Mouse (Mus musculus): ENCODE measurements at regions not wholly inside any gene's neighbourhood (a gene's known extent, or its start where the extent isn't known, plus 50 kb on each side); places are given as distances from the start of the nearest gene placed in this dataset.

DNA sequence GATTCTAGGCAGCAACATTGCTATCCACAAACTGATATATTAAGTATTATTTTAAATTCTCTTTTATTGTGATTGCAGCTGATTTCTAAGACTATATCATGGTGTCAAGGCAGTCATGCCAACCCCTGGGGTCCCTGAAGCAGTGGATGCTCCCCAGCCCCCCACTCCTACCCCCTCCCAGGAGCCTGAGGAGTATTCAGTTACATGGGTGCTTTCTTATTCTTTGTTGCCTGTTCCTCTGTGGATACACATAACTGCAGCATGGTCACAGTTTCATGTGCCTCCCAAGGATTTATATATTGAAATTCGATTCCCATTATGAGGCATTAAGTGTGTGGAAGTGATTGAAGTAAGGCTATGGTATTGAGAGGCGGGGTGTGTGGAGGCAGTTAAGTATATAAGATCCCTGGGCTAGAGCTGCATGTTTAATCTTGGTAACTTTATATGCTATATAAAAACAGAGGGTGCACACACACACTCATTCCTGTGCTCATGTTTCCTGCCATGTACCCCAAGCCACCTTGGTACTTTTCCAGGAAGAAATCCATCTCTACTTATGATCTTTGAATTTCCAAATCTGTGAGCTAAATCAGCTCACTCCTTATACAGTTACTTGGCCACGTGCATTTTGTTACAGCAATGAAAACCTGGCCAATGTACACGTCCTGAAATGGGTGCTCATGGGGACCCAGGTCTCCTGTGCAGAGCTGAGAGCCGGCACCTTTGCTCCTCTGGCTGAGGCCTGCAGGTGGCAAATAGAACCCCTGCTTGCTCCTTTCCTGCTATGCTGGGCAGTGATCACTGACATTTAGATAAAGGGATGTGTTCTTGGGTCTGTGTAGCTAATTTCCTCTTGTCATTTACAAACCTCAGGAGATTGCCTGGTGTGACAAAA, 259.0 kb downstream of the Nek10 start:
- H3K27me3 ChIP-seq (ENCODE audit: control insufficient read depth, insufficient read depth, low read length) = no peaks in the 10 kb centered on the region
- WGBS = 71% methylated on average over 5 of the region's 5 CpGs
- no peaks in the 10 kb centered on the region for H3K4me1 ChIP-seq (replicated peaks; ENCODE audit: control insufficient read depth, insufficient read depth, low read length)
- H3K36me3 ChIP-seq (ENCODE audit: control insufficient read depth, insufficient read depth, low read length) = no peaks in the 10 kb centered on the region
- DNase-seq (ENCODE audit: low spot score) (no peak), ATAC-seq (ENCODE audit: low FRiP score) (no peak)
- H3K27ac ChIP-seq (ENCODE audit: low read depth, low read length) = no peak overlapping the region
- H3K4me2 ChIP-seq (replicated peaks; ENCODE audit: low read depth, low read length) = no peak overlapping the region
- no peak overlapping the region for H3K4me3 ChIP-seq (ENCODE audit: low read depth, low read length)
- no peak overlapping the region for H3K9ac ChIP-seq (ENCODE audit: low read depth, low read length)
- no peaks in the 10 kb centered on the region for H3K9me3 ChIP-seq (ENCODE audit: control insufficient read depth, low read length)

DNA sequence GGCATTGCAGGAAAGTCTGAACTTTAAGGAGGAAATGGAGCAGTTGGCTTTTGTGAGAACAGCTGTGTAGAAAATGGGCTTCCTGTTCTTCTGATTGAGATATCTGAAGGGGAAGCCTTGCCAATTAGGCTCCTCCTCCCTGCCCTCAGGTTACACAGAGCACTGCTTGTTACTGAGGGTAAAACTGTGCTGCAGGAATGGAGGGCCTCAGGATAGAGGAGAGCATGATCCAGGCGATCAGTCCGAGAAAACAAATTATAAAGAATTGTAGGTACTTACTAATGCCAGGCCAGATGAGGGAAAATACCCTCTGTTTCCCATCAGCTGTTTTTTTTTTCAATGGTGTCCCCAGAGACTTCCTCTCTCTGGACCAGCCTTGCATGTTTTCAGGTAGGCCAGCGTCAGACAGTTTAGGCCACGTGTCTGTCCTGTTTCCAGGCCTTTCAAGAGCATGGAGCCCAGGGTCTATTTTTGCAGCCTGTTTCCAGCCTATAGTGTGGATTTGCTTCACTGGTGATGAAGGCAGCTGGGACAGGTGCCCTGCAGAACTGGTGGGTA, 259.7 kb downstream of the Nek10 start:
- no peak for ATAC-seq (ENCODE audit: low FRiP score)
- Histone ChIP-seq H3K27me3 (ENCODE audit: control insufficient read depth, insufficient read depth, low read length) (no peaks in the 10 kb centered on the region), H3K9ac (ENCODE audit: low read depth, low read length) (no peak overlapping the region), H3K4me1 (replicated peaks; ENCODE audit: control insufficient read depth, insufficient read depth, low read length) (no peaks in the 10 kb centered on the region), H3K4me3 (ENCODE audit: low read depth, low read length) (no peak overlapping the region), H3K27ac (ENCODE audit: low read depth, low read length) (no peak overlapping the region), H3K36me3 (ENCODE audit: control insufficient read depth, insufficient read depth, low read length) (no peaks in the 10 kb centered on the region), H3K9me3 (ENCODE audit: control insufficient read depth, low read length) (no peaks in the 10 kb centered on the region), H3K4me2 (replicated peaks; ENCODE audit: low read depth, low read length) (no peak overlapping the region)
- WGBS = 55% methylated on average over 4 of the region's 4 CpGs
- no peak for DNase-seq (ENCODE audit: low spot score)

DNA sequence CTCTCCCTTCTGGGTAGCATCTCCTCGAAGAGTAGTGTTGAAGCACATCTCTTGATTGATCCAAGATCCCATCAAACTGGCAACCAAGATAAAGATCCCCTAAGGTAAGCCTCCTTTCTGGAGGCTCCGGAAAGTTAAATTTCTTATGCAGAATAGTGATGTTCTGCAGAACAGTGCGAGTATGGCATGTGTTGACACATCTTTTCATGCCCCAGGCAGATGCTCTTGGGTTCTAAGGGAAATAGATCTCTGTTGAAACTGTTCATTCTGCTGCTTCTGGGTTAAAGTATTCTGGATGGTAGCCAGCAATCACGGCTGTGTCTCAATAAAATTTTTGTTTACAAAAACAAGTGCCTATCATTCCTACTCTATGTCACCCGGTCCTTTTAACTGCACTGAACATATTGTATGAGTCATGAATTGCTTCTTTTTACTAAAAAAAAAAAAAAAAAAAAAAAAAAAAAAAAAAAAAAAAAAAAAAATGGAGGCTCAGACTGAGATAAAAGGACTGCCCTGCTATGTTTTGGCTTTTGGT, 261.8 kb downstream of the Nek10 start:
- H3K27ac ChIP-seq (ENCODE audit: low read depth, low read length) = no peak overlapping the region
- ATAC-seq (ENCODE audit: low FRiP score) (no peak), DNase-seq (ENCODE audit: low spot score) (no peak)
- no peaks in the 10 kb centered on the region for H3K27me3 ChIP-seq (ENCODE audit: control insufficient read depth, insufficient read depth, low read length)
- no peaks in the 10 kb centered on the region for H3K9me3 ChIP-seq (ENCODE audit: control insufficient read depth, low read length)
- H3K4me3 ChIP-seq (ENCODE audit: low read depth, low read length) = no peak overlapping the region
- H3K4me2 ChIP-seq (replicated peaks; ENCODE audit: low read depth, low read length) = no peak overlapping the region
- WGBS = 84% methylated on average over 5 of the region's 5 CpGs
- H3K9ac ChIP-seq (ENCODE audit: low read depth, low read length) = no peak overlapping the region
- H3K36me3 ChIP-seq (ENCODE audit: control insufficient read depth, insufficient read depth, low read length) = no peaks in the 10 kb centered on the region
- H3K4me1 ChIP-seq (replicated peaks; ENCODE audit: control insufficient read depth, insufficient read depth, low read length) = no peaks in the 10 kb centered on the region

DNA sequence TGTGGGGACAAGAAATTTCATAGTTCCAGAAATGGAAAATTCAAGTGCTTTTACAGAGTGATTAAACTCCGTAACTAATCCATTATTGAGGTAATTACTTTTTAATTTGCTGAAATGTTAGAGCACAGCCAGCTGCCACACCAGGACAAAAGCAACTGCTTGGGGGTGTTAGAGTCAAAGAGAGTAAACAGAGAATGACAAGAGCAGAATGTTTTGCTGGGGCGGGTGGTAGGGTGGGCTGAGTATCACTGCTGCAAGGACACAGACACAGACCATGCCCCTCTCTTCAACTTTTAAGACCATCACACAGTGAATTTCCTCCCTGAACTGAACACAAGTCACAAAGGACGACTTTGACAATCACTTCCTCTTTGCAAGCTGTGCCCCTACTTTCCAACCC, 272.7 kb downstream of the Nek10 start:
- Histone ChIP-seq H3K4me1 (replicated peaks; ENCODE audit: control insufficient read depth, insufficient read depth, low read length) (no peaks in the 10 kb centered on the region), H3K9ac (ENCODE audit: low read depth, low read length) (no peak overlapping the region), H3K27me3 (ENCODE audit: control insufficient read depth, insufficient read depth, low read length) (no peaks in the 10 kb centered on the region), H3K27ac (ENCODE audit: low read depth, low read length) (no peak overlapping the region), H3K4me2 (replicated peaks; ENCODE audit: low read depth, low read length) (no peak overlapping the region), H3K4me3 (ENCODE audit: low read depth, low read length) (no peak overlapping the region), H3K36me3 (ENCODE audit: control insufficient read depth, insufficient read depth, low read length) (no peaks in the 10 kb centered on the region), H3K9me3 (ENCODE audit: control insufficient read depth, low read length) (no peaks in the 10 kb centered on the region)
- DNase-seq (ENCODE audit: low spot score) = no peak
- peak; percentile 56; the same call in 1 of the 2 replicates for ATAC-seq (ENCODE audit: low FRiP score)
- 52% methylated on average over 3 of the region's 3 CpGs for WGBS

DNA sequence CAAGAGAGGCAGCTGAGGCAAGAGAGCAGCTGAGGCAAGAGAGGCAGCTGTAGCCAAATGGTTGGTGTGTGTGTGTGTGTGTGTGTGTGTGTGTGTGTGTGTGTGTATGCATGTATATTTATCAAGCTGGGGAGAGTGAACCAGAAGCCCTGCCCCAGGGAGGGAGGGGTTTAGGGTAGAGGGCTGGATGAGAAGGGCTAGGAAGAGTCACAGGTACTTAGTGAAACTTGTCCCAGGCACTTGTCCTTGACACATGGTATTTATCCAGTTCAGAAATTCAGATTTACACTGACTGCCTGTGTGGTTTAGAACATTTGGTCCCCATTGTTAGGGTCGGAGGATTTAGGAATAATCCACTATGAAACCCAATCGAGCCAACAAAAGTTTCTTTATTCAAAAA, 279.7 kb downstream of the Nek10 start:
- H3K4me2 ChIP-seq (replicated peaks; ENCODE audit: low read depth, low read length) = no peak overlapping the region
- WGBS = 91% methylated on average over 2 of the region's 2 CpGs
- ATAC-seq (ENCODE audit: low FRiP score) = no peak

DNA sequence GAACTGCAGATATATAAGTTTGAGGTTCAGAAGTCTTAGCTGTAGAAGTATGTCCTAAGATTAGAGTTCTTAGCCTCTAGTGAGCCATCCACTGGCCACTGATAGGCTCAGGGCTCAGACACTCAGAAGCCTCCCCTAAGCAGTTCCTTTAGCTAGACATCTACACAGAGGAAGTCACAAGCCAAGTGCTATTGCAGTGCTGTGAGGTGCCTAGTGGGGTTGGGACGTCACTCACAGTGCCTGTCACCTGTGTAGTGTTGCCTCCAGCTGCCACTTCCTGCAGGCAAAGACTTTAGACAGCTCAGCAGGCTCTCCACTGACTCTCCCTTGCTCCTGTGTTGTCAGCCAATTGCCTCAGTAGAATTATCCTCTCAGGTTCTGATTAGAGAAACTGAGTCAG, 280.6 kb downstream of the Nek10 start:
- Histone ChIP-seq H3K4me3 (ENCODE audit: low read depth, low read length) (no peak overlapping the region), H3K4me2 (replicated peaks; ENCODE audit: low read depth, low read length) (no peak overlapping the region), H3K27ac (ENCODE audit: low read depth, low read length) (no peak overlapping the region), H3K27me3 (ENCODE audit: control insufficient read depth, insufficient read depth, low read length) (no peaks in the 10 kb centered on the region), H3K36me3 (ENCODE audit: control insufficient read depth, insufficient read depth, low read length) (no peaks in the 10 kb centered on the region), H3K9me3 (ENCODE audit: control insufficient read depth, low read length) (no peaks in the 10 kb centered on the region), H3K4me1 (replicated peaks; ENCODE audit: control insufficient read depth, insufficient read depth, low read length) (no peaks in the 10 kb centered on the region), H3K9ac (ENCODE audit: low read depth, low read length) (no peak overlapping the region)
- DNase-seq (ENCODE audit: low spot score) = no peak
- 62% methylated on average over 1 of the region's 1 CpGs for WGBS
- no peak for ATAC-seq (ENCODE audit: low FRiP score)

More for the DNA sequence above, 279.7 kb downstream of the Nek10 start:
- Histone ChIP-seq H3K9ac (ENCODE audit: low read depth, low read length) (no peak overlapping the region), H3K36me3 (ENCODE audit: control insufficient read depth, insufficient read depth, low read length) (no peaks in the 10 kb centered on the region), H3K27me3 (ENCODE audit: control insufficient read depth, insufficient read depth, low read length) (no peaks in the 10 kb centered on the region), H3K4me3 (ENCODE audit: low read depth, low read length) (no peak overlapping the region), H3K9me3 (ENCODE audit: control insufficient read depth, low read length) (no peaks in the 10 kb centered on the region), H3K4me1 (replicated peaks; ENCODE audit: control insufficient read depth, insufficient read depth, low read length) (no peaks in the 10 kb centered on the region), H3K27ac (ENCODE audit: low read depth, low read length) (no peak overlapping the region)
- DNase-seq (ENCODE audit: low spot score) = no peak

DNA sequence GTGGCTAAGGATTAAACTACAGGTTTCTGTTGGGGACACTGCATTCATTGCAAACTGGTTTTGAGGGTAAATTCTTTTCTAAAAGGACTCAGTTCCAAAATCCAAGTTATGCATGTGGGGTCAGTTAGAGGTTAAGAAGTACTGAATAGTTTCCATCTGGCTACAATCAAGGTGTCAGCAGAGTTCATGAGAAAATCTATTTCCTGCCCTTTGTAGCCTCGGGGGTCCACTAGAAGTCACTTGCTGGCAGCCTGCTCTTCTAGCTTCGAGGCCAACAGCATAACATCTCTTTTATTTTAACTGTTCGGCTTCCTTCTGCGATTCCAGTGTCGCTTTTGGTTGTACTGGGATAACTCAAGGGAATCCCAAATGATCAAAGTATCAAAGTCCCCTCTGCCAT, 283.8 kb downstream of the Nek10 start:
- WGBS = 51% methylated on average over 5 of the region's 5 CpGs
- Histone ChIP-seq H3K4me3 (ENCODE audit: low read depth, low read length) (no peak overlapping the region), H3K36me3 (ENCODE audit: control insufficient read depth, insufficient read depth, low read length) (no peaks in the 10 kb centered on the region), H3K4me1 (replicated peaks; ENCODE audit: control insufficient read depth, insufficient read depth, low read length) (no peaks in the 10 kb centered on the region), H3K4me2 (replicated peaks; ENCODE audit: low read depth, low read length) (no peak overlapping the region), H3K27ac (ENCODE audit: low read depth, low read length) (no peak overlapping the region), H3K9me3 (ENCODE audit: control insufficient read depth, low read length) (no peaks in the 10 kb centered on the region), H3K27me3 (ENCODE audit: control insufficient read depth, insufficient read depth, low read length) (no peaks in the 10 kb centered on the region), H3K9ac (ENCODE audit: low read depth, low read length) (no peak overlapping the region)
- ATAC-seq (ENCODE audit: low FRiP score) (no peak), DNase-seq (ENCODE audit: low spot score) (peak; percentile 8)

DNA sequence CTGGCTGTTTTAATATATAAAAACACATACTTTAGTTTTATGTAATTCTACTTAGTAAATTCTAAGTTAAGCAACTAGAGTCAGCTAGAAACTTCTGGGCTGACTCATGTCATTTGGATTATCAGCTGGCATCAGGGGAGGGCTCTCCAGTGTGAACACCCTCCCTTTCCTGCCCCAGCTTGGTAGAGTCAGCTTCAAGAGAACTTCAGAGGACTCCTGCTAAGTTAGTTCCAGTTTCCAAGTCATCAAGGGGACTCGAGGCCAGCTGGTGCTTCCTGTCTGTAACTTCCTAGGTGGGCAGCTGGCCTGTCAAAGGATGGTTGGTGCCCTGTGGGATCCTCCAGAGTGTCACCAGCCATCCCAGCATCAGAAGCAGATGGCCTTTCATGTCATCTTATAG, 293.6 kb downstream of the Nek10 start:
- H3K4me3 ChIP-seq (ENCODE audit: low read depth, low read length) = no peak overlapping the region
- ATAC-seq (ENCODE audit: low FRiP score) = no peak
- no peak for DNase-seq (ENCODE audit: low spot score)
- H3K27ac ChIP-seq (ENCODE audit: low read depth, low read length) = no peak overlapping the region
- H3K9me3 ChIP-seq (ENCODE audit: control insufficient read depth, low read length) = no peaks in the 10 kb centered on the region
- 48% methylated on average over 1 of the region's 1 CpGs for WGBS
- no peaks in the 10 kb centered on the region for H3K27me3 ChIP-seq (ENCODE audit: control insufficient read depth, insufficient read depth, low read length)
- no peaks in the 10 kb centered on the region for H3K36me3 ChIP-seq (ENCODE audit: control insufficient read depth, insufficient read depth, low read length)
- H3K9ac ChIP-seq (ENCODE audit: low read depth, low read length) = no peak overlapping the region
- H3K4me1 ChIP-seq (replicated peaks; ENCODE audit: control insufficient read depth, insufficient read depth, low read length) = no peaks in the 10 kb centered on the region
- H3K4me2 ChIP-seq (replicated peaks; ENCODE audit: low read depth, low read length) = no peak overlapping the region

DNA sequence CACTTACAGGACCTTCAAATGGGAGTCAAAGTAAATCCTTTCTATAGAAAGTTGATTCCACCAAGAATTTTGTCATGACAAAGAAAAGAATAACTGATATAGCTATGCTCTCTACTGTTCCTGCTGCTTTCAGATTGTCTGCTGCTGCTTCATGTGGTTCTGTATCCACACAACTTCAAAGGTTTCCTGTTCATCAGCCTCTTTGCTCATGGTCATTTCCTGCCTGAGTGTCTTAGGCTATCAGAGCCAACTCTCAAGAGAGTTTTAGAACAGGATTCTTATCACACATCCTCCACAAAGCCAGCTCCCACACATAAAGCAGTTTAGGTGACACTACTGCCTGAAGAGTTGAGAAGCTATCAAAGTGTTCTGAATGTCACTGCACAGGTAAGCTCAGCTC, 296.7 kb downstream of the Nek10 start:
- Histone ChIP-seq H3K4me3 (ENCODE audit: low read depth, low read length) (no peak overlapping the region), H3K9ac (ENCODE audit: low read depth, low read length) (no peak overlapping the region), H3K36me3 (ENCODE audit: control insufficient read depth, insufficient read depth, low read length) (no peaks in the 10 kb centered on the region), H3K27ac (ENCODE audit: low read depth, low read length) (no peak overlapping the region), H3K9me3 (ENCODE audit: control insufficient read depth, low read length) (no peaks in the 10 kb centered on the region), H3K4me2 (replicated peaks; ENCODE audit: low read depth, low read length) (no peak overlapping the region), H3K4me1 (replicated peaks; ENCODE audit: control insufficient read depth, insufficient read depth, low read length) (no peaks in the 10 kb centered on the region), H3K27me3 (ENCODE audit: control insufficient read depth, insufficient read depth, low read length) (no peaks in the 10 kb centered on the region)
- no peak for DNase-seq (ENCODE audit: low spot score)
- ATAC-seq (ENCODE audit: low FRiP score) = no peak

Data from hindbrain, embryonic 11.5 days (tissue).